Mouse (Mus musculus): ENCODE results near the gene Src. TPM values are rescaled to one million over a fixed set of nuclear protein-coding genes. Genes with fewer than 3 reads are reported as not detected.
"Not testable (repeated sequence)": the region's sequence is repeated elsewhere in the genome, so short reads cannot be mapped to it uniquely, and the experiment has no call there.

Gene Src
- total RNA-seq (2015; ENCODE audit: low replicate concordance) (not detected in 2 replicates), total RNA-seq (2017; ENCODE audit: low replicate concordance) (0.09 and 2.1 TPM in 2 replicates)

- no peak for ATAC-seq (replicated peaks; ENCODE audit: low FRiP score, poor library complexity, severe bottlenecking)
Observed at GRCm38 (mm10) chr2:157418206-157418605, at the start of gene Src. Src (plus strand) TSS chr2:157418444.

- ATAC-seq (replicated peaks; ENCODE audit: low FRiP score, poor library complexity, severe bottlenecking): no peak
Observed at GRCm38 (mm10) chr2:157371696-157372095, 46.5 kb upstream of the Src start.

- ATAC-seq (replicated peaks; ENCODE audit: low FRiP score, poor library complexity, severe bottlenecking): no peak
Observed at GRCm38 (mm10) chr2:157373681-157374080, 44.6 kb upstream of the Src start.

DNA sequence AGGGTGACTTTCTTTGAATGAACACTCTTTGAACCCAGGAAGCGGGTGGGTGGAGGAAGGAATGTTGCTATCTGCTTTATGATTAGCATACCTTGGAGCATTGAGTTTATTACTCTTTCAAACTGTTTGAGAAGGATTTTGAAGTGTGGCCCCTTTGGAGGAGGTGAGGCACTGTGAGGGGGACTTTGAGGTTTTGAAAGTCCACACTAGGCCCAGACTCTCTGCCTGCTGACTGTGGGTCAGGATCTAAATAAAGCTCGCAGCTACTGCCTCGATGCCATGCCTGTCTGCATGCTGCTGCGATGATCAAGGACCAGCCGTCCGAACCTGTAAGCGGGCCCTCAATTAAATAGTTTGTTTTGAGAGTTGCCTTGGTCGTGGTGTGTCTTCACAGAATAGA, 43.2 kb upstream of the Src start:
- no peak for ATAC-seq (replicated peaks; ENCODE audit: low FRiP score, poor library complexity, severe bottlenecking)

DNA sequence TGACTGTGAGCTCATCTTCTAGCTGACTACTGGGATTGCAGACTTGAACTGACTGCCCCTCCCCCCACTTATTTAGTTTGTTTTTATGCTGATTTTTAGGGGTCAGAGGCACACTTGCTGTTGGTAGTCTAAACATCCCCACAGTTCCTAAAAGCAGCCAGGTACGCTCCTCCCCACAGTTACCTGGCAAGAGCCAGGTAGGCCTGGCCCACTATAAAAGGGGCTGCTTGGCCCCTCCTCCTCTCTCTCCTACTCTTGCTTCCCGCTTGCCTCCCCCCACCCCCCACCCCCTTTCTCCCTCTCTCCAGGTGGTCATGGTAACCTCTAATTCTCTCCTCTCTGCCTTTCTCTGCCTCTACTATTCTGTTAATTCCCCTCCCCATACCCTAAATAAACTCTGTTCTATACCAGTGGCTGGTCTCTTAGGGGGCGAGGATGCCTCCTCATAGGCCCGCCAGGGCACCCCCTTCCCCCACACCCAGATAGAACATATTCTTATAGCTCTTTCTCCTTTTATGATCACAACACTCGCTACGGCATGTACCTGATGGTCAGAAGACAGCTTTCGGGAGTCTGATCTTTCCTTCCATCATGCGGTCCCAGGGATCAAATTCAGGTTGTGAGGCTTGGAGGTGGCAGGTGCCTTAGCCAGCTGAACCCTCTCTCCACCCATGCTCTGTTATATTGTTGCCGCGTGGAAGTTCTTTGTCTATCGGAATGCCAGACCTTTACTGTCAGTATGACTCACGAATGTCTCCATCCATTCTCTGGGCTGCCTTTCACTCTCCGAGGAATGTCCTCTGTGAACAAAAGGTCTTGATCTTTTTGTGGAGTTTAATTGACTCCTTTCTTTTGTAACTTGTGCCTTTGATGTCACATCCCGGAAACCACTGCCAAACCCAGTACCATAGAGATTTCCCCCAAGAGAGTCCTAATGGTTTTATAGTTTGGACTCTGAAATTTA, 42.2 kb upstream of the Src start:
- no peak for ATAC-seq (replicated peaks; ENCODE audit: low FRiP score, poor library complexity, severe bottlenecking)

DNA sequence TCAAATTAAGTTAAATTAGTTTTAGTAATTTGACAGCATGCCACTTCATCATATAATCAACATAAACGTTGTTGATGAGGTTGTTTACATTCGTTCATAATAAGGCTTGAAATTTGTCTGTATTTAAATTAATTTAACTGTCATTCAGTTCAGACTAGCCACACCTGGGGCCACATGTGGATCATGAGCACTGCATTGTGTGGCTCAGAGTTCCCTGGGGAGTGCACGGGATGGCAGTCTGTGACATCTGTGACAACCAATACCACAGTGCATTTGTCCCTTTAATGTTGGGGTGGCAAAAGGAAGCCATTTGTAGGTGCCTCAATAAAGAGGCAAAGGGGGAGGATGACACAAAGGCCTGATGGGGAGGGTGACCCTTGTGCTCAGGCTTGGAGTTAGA, 41.2 kb upstream of the Src start:
- ATAC-seq (replicated peaks; ENCODE audit: low FRiP score, poor library complexity, severe bottlenecking): no peak

DNA sequence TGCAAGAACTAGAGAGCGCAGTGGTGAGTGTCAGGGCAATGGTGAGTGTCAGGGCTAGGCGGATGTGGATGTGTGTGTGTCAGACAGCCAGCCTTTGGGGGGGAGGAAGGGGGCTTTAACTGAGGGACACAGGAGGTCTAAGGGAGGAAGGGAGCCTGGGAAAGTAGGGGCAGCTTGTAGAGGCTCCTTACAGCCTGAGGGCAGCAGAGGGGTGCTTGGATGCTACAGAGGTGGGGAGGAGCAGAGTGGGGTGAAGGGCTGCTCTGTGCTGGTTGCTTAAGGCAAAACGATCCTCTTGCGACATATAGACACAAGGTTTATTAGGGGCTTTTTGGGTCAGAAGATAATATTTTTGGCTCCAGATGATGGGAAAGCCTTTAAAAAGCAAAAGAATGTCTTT, 33.4 kb upstream of the Src start:
- no peak for ATAC-seq (replicated peaks; ENCODE audit: low FRiP score, poor library complexity, severe bottlenecking)

- ATAC-seq (replicated peaks; ENCODE audit: low FRiP score, poor library complexity, severe bottlenecking): not testable (repeated sequence)
Observed at GRCm38 (mm10) chr2:157388901-157389590, 29.2 kb upstream of the Src start.

GRCm38 (mm10) chr2:157389591-157389921, 28.7 kb upstream of the Src start:
- no peak for ATAC-seq (replicated peaks; ENCODE audit: low FRiP score, poor library complexity, severe bottlenecking)

- no peak for ATAC-seq (replicated peaks; ENCODE audit: low FRiP score, poor library complexity, severe bottlenecking)
Observed at GRCm38 (mm10) chr2:157392331-157392730, 25.9 kb upstream of the Src start.

GRCm38 (mm10) chr2:157393549-157393948, 24.7 kb upstream of the Src start:
- no peak for ATAC-seq (replicated peaks; ENCODE audit: low FRiP score, poor library complexity, severe bottlenecking)

DNA sequence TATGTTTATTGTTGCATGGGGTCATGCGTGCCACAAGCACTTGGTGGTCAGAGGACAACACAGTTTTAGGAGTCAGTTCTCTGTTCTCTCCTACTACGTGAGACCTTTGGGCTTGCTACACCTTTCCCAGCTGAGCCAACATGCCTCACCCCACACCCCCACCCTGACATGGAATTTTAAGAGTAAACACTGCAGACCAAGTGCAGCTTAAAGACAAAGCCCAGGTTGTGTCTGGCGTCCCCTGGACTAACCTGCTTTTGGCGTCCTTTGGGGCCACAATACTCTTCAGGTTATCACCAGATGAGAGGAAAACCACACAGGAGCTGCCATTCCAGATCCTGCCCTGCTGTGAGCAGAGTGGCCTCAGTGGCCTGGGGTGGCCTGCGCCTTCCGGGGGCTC, 23.4 kb upstream of the Src start:
- no peak for ATAC-seq (replicated peaks; ENCODE audit: low FRiP score, poor library complexity, severe bottlenecking)

GRCm38 (mm10) chr2:157395371-157395770, 22.9 kb upstream of the Src start:
- no peak for ATAC-seq (replicated peaks; ENCODE audit: low FRiP score, poor library complexity, severe bottlenecking)

GRCm38 (mm10) chr2:157395960-157396359, 22.3 kb upstream of the Src start:
- ATAC-seq (replicated peaks; ENCODE audit: low FRiP score, poor library complexity, severe bottlenecking): no peak

GRCm38 (mm10) chr2:157397376-157397775, 20.9 kb upstream of the Src start:
- ATAC-seq (replicated peaks; ENCODE audit: low FRiP score, poor library complexity, severe bottlenecking): no peak

DNA sequence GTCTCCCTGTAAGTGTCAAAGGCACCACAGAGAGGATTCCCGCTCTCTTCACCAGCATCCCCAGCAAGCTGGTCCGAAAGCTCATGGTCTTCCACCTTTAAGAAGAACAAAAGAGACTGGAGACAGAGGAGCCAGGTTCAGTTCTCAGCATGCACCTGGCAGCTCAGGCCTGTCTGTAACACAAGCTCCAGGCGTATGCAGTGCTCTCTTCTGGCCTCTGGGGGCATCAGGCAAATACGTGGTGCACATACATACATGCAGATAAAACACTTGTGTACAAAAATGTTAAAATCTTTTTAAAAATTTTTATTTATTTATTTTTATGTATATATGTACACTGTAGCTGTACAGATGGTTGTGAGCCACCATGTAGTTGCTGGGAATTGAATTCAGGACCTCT, 19.7 kb upstream of the Src start:
- no peak for ATAC-seq (replicated peaks; ENCODE audit: low FRiP score, poor library complexity, severe bottlenecking)

DNA sequence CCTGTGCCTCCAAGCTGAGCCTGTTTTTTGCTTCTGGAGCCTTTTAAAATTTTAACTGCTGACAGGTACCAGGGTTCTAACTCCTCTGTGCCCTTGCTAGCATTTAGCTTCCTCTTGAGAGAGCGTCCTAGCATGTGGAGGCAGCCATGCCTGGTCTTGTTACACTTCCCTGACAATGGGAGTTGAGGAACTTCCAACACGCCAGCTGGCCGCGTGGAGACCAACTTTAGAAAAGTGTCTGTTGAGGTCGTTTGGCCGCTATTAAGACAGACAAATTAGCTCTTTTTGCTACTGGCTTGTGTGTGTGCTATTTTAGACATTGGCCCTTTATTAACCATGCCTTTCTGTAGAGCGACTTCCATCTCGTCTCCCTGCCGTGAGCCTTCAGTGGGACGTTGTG, 18.4 kb upstream of the Src start:
- ATAC-seq (replicated peaks; ENCODE audit: low FRiP score, poor library complexity, severe bottlenecking): no peak

DNA sequence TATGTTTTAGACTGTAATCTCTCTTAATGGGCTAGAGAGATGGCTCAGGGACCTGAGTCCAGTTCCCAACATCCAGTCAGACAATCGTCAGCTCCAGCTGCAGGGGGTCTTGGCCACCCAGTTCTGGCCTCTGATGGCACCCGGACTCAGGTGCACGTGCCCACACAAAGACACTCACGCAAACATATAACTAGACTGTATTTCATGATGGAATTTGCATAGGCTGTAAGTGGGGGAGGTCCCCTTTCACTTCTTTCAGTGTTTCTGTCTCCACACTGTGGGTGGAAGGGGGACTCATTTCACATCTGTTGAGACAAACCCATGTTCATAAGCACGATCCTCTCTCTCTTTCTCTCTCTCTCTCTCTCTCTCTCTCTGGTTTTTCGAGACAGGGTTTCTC, 17.8 kb upstream of the Src start:
- no peak for ATAC-seq (replicated peaks; ENCODE audit: low FRiP score, poor library complexity, severe bottlenecking)

DNA sequence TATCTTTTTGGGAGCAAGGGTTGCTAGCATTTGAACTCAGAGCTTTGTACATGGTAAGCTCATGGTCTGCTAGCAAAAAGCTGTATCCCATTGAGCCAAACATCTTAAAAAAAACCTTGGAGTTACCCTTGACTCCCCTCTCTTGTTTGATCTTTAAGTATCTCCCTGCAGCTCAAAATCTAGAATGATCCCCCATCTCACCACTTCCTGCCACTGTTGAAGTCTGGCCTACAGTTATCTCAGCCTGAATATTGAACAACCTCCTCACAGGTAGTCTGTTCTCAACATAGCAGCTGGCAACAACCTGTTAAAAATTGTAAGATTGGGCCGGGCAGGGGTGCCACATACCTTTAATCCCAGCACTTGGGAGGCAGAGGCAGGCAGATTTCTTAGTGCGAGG, 17.0 kb upstream of the Src start:
- ATAC-seq (replicated peaks; ENCODE audit: low FRiP score, poor library complexity, severe bottlenecking): no peak

DNA sequence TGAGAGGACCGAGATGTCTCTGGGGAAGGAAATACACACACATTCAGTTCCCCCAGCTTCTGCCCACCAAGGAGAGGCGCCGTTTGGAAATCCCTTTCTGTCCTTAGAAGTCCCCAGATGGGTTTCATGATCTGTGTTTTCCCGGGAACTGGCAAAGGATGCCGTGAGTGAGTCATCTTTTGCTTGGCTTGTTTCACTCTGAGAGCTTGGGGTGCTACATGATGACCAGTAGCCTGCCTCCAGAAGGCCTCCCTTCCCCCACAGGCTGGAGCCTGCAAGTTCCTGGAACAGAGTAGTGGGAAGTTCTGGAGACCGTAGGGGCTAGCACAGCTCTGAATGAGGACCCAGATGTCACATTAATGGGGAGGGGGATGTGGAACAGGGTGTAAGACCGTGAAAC, 10.6 kb upstream of the Src start:
- ATAC-seq (replicated peaks; ENCODE audit: low FRiP score, poor library complexity, severe bottlenecking): no peak
